Mouse (Mus musculus) retina, postnatal 7 days (tissue): Measurements from ENCODE around the gene Plekha7.

Source experiments
- DNase-seq: peaks from one replicate; pipeline ENCODE4 v3.0.0-alpha.2; 2012; ENCODE audit warnings: low read depth, low spot score

The Plekha7 gene

DNA sequence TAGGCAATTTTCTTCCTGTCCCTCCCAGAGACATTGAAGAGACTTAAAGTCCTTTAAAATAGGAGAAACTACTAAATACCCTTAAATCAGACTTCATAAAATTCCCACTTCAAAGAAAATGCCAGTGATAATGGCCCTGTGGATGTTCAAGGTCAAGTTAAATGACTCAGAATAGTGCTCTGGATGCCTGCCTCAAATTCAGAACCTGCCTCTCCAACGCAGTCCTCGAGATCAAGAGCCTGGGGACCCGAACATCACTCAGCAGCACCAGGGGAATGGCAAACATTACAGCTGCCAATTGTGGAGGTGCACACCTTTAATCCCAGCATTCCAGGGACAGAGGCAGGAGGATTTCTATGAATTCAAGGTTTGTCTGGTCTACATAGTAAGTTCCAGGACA lies 56.7 kb downstream of the Plekha7 start:
- DNase-seq: no peak

DNA sequence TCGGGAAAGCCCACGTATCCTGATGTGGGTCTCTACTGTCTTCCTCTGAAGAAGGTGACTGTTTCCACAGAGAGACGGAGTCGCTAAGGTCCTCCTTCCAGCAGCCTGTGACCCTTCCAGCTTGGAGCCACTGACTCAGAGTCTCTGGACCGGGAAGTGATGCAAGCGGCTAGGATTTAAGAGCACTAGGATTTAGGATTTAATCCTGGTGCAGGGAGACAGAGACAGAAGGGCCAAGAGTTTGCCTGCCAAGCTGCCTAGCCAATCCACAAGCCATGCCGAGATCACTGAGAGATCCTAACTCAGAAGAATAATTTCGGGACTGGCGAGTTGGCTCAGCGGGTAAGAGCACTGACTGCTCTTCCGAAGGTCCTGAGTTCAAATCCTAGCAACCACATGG lies 59.6 kb downstream of the Plekha7 start:
- DNase-seq: no peak

DNA sequence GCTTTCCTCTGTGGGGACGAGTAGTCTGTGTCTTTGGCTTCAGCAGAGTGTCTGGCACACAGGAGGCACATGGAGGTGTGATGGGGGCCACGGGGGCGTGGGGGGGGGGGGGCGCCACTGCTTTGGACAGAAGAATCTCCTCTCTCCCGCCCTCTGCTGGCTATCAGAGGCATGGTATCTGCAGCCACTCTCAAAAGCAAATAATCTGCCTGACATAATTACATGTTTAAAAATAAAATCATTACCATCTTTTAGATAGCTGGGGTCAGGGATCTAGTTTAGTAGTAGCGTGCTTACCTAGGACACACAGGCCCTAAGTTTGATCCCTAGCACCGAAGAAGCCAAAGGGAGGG lies 60.8 kb downstream of the Plekha7 start:
- DNase-seq: no peak

DNA sequence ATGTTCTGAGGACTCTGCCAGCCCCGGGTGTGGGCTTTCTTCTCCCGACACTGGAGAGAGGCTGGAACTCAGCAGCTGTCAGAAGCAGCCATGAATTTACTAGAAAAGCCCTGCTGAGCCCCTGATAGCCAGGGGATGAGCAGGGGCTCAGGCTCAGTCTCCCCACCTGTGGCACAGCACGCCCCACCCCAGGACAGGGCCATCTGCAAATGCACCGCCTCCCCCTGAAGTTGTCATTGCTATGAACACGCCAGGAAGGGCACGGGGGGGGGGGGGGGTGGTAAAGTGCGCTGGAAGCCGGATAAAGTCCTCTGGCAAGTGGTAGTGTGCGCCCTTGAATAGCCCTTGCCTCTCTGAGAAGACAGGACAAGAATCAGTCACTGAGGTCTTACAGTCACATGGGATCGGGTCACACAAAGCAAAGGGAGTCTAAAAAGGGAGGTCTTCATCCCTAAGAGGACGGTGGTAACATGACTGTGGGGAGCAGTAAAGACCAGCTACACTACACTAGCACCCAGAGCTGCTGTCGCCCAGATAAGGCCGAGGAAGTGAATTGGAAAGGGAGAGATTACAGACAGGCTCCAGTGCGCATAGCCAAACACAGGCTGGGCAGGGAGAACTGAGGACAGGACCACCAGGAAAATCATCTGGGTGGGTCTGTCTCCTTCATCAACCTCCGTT lies 61.3 kb downstream of the Plekha7 start:
- DNase-seq: no peak

DNA sequence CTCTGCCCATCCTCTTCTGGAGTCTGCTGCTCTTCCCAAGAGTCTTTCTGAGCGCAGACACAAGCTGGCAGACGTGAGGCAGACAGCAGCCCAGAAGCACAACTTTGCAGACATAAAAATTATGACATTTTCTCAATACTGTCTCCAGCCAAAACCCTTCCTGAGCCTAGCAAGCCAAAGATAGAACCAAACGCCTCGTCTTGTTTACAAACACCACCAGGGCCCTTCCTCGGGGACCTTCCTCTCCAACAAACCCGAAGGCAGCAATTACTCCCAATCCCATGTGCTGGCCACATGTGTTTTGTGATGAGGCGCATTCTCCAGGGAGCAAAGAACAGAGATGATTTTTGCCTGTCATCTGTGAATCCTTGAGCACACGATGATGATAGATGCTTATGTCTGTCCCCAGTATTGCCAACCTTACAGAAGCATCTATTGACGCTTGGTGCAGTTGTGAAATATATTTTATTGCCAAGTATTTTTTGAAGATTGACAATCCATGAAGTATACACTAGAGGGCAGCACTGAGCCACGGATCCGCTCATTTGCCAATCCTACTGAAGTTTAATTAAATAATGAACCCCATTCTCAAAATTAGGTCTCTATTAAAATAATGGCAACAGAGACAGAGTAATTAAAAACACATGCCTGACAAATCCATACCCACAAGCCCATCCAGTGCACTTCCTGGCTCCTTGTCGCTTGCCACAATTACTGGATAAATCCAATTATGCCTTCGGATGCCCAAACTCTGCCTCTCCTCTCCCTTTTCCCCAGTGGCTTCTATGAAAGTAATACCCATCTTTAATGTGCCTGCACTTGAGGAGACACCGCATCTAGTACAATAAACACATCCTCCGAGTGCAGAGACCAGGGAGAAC lies 62.1 kb downstream of the Plekha7 start:
- DNase-seq: peak; percentile 28

DNA sequence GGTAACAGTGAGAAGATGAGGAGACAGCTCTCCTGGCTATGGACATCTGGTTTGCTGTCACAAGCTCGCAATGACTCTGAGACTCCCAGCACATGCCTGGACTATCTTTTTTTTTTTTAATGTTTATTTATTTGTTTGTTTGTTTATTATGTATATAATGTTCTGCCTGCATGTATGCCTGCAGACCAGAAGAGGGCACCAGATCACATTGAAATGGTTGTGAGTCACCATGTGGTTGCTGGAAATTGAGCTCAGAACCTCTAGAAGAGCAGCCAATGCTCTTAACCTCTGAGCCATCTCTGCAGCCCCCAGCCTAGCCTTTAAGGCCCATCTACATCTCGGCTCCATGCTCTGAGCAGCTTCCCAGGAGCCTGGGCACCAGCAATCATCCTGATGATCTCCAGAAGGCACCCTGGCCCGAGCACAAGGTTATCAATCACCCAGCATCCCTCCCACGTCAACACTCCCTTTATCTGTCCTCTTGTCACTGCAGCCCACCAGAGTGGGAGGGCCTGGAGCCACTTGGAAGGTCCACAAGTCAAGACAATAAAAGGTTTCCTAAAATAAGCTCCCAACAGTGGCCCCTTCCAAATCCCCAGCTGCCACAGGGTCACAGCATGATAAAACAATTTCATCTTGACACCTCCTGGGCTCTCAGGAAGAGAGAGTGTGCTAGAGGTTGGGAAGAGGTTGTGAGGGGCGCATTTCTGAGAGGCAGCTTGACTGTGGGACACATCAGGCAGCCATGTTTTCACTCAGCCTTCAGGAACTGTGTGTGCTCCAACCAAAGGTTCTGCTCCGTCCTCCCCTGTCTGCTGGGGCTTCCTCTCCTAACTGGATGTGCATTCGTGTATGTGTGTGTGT lies 63.6 kb downstream of the Plekha7 start:
- no peak for DNase-seq

DNA sequence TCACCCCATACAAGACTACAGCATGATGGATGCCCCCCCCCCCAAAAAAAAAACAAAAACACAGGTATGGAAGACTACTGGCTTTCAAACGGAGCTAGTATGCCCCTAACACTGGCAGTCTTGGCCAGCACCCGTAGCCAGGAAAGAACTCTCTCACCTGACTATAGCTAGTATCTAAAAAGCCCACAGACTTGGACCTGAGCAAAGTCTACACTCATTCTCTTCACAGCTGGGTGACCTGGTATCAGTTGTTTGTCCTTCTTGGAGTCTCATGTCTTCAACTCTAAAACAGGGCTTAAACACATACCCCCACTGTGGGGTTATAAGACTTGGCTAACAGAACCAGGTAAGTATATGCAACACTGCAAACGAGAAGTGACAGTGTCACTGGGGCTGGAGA lies 65.4 kb downstream of the Plekha7 start:
- no peak for DNase-seq

DNA sequence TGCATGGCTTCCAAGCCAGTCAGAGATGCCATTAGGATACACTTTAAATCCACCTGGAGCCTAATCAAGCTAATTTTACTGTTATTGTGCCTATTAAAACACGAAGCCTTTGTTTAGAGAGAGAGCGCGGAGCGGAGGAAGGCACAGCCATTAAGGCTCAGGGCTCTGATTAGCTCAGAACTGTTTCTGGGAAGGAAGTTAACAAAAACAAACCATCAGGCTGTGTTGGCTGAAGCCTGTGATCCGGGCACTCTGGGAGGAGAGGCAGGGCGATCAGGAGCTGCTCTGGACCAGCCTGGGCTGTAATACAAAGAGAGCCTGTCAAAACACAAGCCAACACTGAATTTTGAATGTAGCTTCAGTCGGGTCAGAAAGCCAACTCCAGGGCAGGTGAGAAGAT lies 66.6 kb downstream of the Plekha7 start:
- DNase-seq: no peak

DNA sequence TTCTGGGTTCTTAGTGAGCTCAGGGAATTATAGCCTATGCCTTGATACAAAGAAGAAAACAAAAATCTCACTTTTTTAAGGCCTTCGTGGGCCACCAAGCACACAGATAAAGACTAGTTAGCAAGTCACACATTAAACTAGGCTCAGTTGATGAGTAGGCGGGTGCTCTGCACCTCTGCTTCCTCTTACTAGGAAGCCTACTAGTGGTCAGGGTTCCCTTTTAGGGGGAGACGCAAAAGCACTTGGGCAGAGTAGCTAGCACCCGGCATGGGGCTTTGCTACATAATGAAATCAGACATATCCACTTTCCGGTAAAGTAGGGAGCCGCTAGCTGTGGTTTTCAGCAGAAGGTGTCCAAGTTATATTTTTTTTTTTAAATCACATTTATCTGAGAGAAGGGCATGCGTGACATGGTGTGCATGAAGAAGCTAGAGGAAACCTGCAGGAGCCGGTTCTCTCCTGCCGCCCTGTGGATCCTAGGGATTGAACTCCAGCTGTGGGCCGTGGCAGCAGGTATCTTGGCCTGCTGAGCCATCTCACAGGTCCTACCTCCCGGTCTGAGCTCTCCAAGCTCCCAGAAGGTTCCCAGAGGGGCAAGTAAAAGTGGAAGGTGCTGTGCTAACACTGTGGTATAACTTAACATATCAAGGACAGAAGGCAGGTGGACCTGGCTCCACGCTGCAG lies 67.2 kb downstream of the Plekha7 start:
- no peak for DNase-seq

DNA sequence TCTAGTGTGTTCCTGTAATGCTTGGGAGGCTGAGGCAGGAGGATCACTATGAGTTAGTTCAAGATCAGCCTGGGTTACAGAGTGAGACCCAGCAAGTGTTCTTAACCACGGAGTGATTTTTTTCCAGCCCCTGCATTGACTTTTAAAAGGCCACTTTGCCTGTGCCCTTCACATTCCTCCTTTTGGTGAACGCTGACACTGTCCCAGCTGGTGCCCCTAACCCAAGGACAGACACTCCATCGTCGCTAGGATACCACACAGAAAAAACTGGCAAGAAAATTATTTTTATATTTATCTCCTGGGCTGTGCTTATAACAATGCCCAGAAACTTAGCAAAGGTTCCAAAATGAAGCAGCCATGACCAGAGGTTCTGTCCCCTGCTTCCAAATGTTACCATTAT lies 67.8 kb downstream of the Plekha7 start:
- DNase-seq: no peak

DNA sequence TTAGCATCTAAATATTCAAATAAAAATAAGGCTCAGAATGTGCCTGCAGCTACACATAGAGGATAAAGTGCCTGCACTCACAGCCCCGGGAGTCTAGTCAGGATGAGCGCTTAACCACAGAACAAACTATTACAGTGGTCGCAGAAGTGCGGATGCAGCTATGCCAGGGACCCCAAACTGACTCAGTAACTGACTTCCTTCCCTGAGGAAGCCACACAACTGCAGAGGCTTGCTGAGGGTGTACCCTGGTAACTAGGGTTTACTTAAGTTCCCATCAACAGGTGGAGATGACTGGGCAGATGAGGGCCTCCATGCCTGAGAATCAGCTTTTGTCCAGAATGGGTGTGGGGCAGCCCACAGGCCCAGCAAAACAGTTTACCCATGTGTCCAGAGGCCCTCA lies 69.9 kb downstream of the Plekha7 start:
- no peak for DNase-seq

DNA sequence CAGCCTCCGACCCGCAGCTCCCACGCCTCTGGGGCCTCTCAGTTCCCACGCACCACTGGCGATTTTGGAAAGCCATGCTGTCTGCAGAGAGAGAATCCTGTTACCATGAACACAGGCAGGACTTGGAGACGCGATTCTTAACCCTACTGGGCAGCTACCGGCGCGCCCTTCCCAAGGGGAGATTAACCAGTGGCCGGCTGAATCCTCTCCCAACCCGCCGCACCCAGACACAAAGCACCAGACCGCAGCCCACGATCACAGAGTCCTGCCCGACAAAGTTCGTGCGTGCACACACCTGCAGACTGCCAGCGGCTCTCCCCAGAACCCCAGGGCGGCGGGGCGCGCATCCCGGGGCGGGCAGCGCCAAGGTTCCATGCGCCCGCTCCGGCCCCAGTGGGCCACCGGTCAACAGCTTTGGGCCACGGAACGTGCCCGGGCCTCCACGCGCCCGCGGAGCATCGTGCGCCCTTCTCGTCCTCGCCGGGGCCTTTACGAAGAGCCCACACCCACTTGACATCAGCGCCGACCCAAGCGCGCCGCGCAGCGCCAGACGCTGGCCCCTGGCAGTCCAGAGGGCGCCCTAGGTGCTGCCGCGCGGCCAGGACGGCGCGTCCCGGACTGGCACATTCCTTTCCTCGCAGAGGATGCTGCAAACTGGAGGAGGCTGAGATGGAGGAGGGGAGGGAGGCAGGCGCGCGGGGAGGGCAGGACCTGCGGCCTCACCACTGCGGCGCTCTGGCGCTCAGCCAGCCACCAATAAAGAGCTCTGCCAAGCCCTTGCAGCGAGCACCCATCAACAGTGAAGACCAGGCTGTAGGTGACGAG lies 70.8 kb downstream of the Plekha7 start:
- DNase-seq: no peak

DNA sequence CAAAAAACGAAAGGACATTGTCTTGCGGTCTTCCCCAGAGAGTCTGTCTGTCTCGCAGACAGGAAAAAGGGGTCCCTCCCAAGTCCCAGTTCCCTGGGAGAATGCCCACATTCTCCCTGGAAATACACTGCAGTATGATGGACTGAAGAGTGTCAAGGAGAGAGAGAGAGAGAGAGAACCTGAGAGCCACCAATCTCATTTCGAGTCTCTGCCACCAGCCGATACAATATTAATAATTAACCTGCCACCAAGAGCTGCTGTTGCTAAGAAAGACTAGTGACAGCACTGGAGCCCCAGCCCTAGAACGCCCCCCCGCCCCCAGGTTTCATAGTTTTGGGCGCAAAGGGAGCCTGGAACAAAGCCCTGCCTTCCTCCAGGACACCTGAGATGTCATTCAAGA lies 71.6 kb downstream of the Plekha7 start:
- DNase-seq: no peak

DNA sequence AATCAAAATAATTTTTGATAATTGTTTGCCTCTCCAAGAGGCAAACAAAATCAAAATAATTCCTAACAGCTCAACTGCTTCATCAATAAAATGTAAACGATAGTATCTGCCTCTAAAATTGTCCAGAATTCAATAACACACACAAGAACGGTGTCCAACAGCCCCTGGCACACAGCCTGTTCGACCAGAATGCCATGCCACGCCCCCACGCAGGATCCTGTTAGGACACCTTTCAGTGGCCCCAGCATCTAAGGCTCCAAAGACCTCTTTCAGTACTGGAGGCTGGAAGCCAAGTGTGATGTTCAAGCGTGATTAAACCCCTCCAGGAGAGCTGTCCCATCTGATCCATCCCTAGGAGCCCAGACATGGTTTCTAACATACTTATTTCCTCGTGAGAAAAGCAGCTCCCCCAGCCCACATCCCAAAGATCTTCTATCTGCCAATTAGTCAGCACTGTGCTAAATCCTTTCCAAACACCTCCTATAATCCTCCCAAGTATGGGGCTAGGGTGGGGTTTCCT lies 73.8 kb downstream of the Plekha7 start:
- no peak for DNase-seq

DNA sequence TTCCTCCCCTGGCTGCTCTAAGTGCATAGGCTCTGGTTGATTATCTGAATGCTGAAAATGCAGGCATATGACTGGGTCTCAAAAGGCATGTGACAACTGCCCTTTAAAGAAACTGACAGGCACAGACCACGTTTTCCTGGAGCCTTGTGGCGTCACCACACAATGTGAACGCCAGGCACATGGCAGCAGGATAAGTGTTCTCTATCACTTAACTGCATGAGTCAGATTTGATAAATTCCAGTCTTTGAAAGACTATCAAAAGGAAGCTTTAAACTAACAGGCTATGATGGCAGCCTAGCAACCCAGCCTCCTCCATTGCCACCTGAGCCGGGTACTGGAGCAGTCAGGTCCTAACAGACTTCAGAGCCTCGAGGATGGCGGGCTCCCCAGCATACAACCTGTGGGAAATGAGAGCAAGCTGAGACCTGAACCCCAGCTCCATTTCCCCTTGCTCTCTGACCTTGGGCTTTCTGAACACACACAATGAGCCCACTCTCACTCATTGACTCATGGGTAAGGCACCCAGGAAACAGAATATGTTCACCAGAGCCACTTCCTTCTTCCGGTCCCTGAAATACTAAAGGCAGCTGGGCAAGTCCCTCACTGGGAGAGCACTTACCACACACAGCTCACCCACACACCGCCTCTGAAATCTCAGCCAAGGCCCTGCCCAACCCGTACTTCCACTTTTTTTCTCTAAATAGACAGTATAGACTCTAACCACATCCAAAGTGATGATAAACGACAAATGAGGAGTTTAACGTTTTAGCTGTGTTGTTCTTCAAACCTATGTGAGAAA lies 77.2 kb downstream of the Plekha7 start:
- DNase-seq: no peak

DNA sequence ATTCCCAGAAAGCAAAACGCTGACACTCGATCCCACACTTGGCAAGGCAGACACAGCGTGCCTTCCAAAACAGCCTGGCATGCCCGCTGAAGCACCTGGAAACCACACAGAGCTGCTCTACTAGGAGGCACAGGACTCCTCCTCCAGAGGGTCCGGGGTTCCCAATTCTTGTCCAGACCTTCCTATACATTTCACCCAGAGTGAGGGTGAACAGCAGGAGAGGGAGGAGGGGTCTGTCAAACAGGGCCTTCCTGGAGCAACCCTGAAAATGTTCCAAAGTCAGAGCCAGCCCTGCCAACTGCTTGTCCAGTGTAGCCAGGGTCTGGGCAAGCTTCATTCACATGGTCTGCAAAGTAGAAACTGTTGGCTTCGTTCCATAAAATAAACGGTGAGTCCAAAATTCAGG lies 81.3 kb downstream of the Plekha7 start:
- DNase-seq: no peak

DNA sequence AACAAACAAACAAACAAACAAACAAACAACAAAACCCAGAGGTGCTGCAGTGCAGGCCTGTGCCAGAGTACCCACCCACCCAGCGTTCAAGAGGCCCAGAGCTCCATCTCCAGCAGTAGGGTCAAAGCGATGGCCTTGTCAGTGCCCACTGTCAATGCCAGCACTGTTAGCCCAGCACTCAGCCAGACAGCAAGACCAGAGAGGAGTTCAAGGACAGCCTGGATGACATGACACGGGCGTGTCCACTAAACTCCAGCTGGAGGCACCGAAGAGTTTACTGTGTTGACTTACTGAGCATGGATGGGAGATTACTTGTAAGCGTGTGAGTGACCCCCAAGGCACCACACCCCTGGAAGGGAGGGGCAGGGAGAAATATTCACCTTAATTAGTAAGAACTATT lies 81.9 kb downstream of the Plekha7 start:
- DNase-seq: no peak

DNA sequence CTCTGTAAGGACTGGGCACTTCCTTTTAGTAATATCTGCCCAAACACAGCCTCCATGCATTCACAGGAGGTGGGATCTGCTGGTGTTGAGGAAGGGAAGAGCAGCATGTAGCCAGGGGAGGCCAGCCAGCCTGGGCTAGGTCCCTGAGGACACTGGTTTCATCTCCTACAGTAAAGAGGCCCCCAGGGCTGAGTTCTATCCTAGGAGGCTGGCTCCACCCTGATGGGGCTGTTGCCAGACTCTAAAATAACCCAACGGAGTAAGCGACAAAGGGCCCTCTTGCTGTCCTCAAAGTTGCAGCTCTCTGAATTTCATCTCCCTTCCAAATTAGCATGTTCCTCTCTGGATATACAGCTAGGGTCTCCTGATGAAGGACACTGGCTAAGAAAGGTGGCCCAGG lies 83.6 kb downstream of the Plekha7 start:
- no peak for DNase-seq

DNA sequence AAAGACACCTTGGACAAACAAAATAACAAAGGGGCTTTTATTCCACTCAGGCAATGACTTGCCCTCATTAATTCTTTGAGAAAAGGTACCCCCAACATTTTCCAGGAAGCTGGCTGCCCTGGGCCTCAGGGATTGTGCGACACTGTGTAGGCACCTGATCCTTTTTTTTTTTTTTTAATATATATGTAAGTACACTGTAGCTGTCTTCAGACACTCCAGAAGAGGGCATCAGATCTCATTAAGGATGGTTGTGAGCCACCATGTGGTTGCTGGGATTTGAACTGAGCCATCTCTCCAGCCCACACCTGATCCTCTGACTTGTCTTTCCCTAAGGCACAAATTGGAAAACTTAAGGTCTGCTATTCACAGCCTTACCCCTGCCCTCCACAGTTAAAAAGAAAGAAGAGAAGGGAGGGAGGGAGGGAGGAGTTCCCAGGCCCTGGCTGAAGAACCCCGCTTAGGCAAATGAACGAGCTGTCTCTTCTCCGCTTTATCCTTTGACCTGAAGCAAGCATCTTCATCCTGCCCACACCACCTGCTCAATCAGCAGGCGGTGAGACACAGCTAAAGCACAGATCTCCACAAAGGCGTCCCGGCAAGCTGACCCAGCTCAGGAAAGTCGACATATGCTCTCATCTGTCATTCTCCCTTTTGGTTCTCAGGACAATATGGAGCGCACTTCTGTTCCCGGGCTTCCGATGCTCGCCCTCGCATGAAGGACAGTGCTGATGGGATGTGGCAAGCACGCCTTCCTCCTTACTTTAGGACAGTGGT lies 85.0 kb downstream of the Plekha7 start:
- DNase-seq: no peak
